Mouse (Mus musculus) C2C12 (cell line): ENCODE data around the gene Klhl22. TPM values are rescaled to one million over a fixed set of nuclear protein-coding genes. Genes with fewer than 3 reads are reported as not detected.

Experiments
- H3K27me3 ChIP-seq: one replicate; pipeline ENCODE4 v1.6.1; 2011; ENCODE audit not compliant: control insufficient read depth, insufficient read depth, insufficient read length
- H3K36me3 ChIP-seq: one replicate; pipeline ENCODE4 v1.6.1; 2011; ENCODE audit not compliant: control insufficient read depth, insufficient read depth
- H3K4me3 ChIP-seq: one replicate; pipeline ENCODE4 v1.5.1; 2011; ENCODE audit warnings: mild to moderate bottlenecking, control low read depth; ENCODE audit not compliant: poor library complexity, insufficient read depth, severe bottlenecking
- H3K79me2 ChIP-seq: one replicate; pipeline ENCODE4 v1.6.1; 2011; ENCODE audit not compliant: control insufficient read depth, insufficient read depth
- H3K79me3 ChIP-seq: one replicate; pipeline ENCODE4 v1.6.1; 2011; ENCODE audit warnings: low read depth, control low read depth
- H3ac ChIP-seq: one replicate; pipeline ENCODE3; 2011; ENCODE audit warnings: low read depth; ENCODE audit not compliant: control insufficient read depth, insufficient read length
- CEBPB ChIP-seq: IDR thresholded peaks from one replicate; pipeline ENCODE4 v1.6.1; 2011; ENCODE audit warnings: low read depth, mild to moderate bottlenecking, control low read depth, moderate library complexity
- CTCF ChIP-seq: IDR thresholded peaks from one replicate; pipeline ENCODE4 v1.5.1; 2011; ENCODE audit not compliant: control insufficient read depth, insufficient read depth, insufficient read length
- FOSL1 ChIP-seq: IDR thresholded peaks from one replicate; pipeline ENCODE4 v1.8.0; 2011; ENCODE audit warnings: mild to moderate bottlenecking, low read length; ENCODE audit not compliant: poor library complexity, insufficient read depth, severe bottlenecking
- MAX ChIP-seq: IDR thresholded peaks from one replicate; pipeline ENCODE4 v1.6.1; 2011; ENCODE audit warnings: mild to moderate bottlenecking, control low read depth
- MYOD1 ChIP-seq: IDR thresholded peaks from one replicate; pipeline ENCODE4 v1.6.1; 2011; ENCODE audit warnings: low read depth; ENCODE audit not compliant: control insufficient read depth, insufficient read length
- MYOG ChIP-seq: IDR thresholded peaks from one replicate; pipeline ENCODE4 v1.6.1; 2011; ENCODE audit not compliant: control insufficient read depth, insufficient read length; ENCODE audit errors: extremely low read depth
- USF1 ChIP-seq: IDR thresholded peaks from one replicate; pipeline ENCODE4 v1.6.1; 2011; ENCODE audit warnings: low read depth, mild to moderate bottlenecking, control low read depth, moderate library complexity
- polyA plus RNA-seq: library from polyadenylated mRNA; unstranded; fragments of >200 nt; fragmentation: generic; extraction: Trizol; gene quantifications from one replicate; pipeline ENCODE4 v1.2.1, GENCODE M21; 2012; ENCODE audit warnings: missing spikeins

The Klhl22 gene
- polyA plus RNA-seq, 1 experiment = 83.6 TPM

DNA sequence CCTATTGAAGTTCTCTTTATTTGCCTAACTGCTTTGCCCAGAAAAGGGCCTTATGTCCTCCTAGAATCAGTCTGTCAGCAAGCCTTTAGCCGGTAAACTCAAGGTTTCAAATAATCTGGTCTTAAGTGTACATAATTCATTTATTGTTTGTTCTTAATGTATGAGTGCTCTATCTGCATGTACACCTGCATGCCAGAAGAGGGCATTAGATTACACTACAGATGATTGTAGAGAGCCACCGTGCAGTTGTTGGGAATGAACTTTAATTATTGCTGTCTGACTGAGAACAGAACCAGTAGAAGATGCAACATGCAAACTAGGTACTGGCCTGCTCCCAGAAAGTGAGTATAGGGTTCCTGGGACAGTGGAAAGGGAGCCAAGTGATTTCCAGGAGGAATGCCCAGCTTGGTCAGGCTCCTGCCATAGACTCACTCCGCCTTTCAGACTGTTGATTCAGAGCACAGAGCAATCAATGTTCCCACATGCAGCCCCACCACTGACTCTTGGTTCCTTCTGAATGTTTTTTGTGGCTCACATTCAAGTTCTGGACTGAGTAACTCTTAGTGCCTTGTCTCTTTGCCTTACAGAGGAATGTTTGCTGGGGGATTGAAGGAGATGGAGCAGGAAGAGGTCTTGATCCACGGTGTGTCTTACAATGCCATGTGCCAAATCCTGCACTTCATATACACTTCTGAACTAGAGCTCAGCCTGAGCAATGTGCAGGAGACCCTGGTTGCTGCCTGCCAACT, 11.9 kb downstream of the Klhl22 start:
- H3K79me3 ChIP-seq = no peaks in the 10 kb centered on the region
- no peaks in the 10 kb centered on the region for H3K79me2 ChIP-seq
- peaks cover 4% of the 10 kb centered on the region for H3K36me3 ChIP-seq
- no peak overlapping the region for H3ac ChIP-seq
- H3K27me3 ChIP-seq = no peaks in the 10 kb centered on the region
- TF ChIP-seq CTCF = peak; percentile 1
- no peak for TF ChIP-seq MYOD1
- H3K4me3 ChIP-seq = no peak overlapping the region

DNA sequence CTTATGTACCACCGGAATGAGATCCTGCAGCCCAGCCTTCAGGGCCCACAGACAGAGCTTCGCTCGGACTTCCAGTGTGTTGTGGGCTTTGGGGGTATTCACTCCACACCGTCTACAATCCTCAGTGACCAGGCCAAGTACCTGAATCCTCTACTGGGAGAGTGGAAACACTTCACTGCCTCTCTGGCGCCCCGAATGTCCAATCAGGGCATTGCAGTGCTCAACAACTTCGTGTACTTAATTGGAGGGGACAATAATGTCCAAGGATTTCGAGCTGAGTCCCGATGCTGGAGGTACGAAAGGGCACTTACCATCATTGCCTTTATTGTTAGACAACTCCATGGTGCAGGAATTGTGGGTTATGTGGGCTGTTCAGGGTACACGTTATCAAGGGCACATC, 17.4 kb downstream of the Klhl22 start:
- Histone ChIP-seq H3K4me3 (no peak overlapping the region), H3K27me3 (no peaks in the 10 kb centered on the region), H3ac (no peak overlapping the region), H3K79me3 (no peaks in the 10 kb centered on the region), H3K79me2 (no peaks in the 10 kb centered on the region), H3K36me3 (peaks cover 4% of the 10 kb centered on the region)
- no peak for TF ChIP-seq MYOG
- peak; percentile 10 for TF ChIP-seq CTCF
- TF ChIP-seq FOSL1 = no peak
- TF ChIP-seq MYOD1 = no peak

DNA sequence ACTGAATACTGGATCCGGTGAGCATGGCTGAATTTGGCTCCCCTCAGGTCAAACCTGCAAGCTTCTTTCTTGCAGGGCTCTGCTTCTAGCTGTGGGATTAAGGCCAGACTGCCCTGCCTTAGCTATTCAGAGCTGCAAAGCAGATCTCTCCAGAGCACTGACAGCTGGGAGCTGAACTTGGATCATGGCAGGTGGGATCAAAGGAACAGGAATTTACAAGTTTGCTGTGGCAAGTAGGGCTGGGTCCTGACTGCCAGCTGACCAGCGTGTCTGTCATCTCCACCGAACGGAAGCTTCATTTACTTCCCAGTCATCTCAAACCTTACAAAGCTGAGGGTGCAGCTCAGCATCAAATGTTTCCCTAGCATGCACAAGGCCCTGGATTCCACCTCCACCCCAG, 18.8 kb downstream of the Klhl22 start:
- Histone ChIP-seq H3K27me3 (no peaks in the 10 kb centered on the region), H3K79me3 (no peaks in the 10 kb centered on the region), H3K4me3 (no peak overlapping the region), H3ac (no peak overlapping the region), H3K79me2 (no peaks in the 10 kb centered on the region), H3K36me3 (peaks cover 6% of the 10 kb centered on the region)
- TF ChIP-seq USF1 = no peak
- no peak for TF ChIP-seq FOSL1
- no peak for TF ChIP-seq MAX
- no peak for TF ChIP-seq MYOD1
- TF ChIP-seq CEBPB = no peak
- no peak for TF ChIP-seq MYOG
- no peak for TF ChIP-seq CTCF

DNA sequence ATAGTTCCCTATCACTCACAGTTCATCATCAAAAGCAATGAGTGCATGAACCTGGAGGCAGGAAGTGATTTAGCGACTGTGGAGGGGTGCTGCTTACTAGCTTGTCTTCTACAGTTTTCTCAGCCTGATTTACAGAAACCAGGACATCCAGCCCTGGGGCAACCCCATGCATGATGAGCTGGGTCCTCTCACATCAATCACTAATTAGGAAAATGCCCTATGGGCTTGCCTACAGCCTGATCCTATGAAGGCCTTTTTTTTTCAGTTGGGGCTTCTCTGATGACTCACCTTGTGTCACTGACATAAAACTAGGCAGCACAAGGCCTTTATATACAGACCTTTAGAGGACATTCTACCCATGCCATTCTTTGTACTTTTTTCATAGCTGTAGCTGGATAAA, 20.3 kb downstream of the Klhl22 start:
- Histone ChIP-seq H3ac (no peak overlapping the region), H3K79me2 (no peaks in the 10 kb centered on the region), H3K27me3 (no peaks in the 10 kb centered on the region), H3K4me3 (no peak overlapping the region), H3K36me3 (peaks cover 6% of the 10 kb centered on the region), H3K79me3 (no peaks in the 10 kb centered on the region)
- no peak for TF ChIP-seq MYOD1
- TF ChIP-seq MAX = no peak
- TF ChIP-seq MYOG = no peak
- TF ChIP-seq USF1 = no peak

DNA sequence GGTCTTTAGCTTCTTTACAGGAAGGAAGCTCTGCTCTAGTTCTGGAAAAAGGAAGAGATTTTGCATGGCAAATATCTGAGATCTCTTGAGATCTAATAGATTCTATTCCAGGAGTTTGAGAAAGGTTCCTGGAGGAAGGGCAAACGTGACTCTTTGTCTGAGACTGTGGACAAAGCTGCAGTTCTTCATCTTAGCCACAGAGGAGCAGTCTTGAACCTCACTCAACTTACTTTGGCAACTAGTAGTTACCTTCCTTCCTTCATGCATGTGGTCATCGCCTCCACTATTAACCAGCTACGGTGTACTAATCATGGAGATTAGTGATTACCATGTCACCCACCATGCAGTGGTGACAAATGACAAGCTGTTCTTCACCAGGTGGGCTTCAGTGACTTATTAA, 25.9 kb downstream of the Klhl22 start:
- Histone ChIP-seq H3K79me3 (no peaks in the 10 kb centered on the region), H3K27me3 (no peaks in the 10 kb centered on the region), H3K4me3 (no peak overlapping the region), H3ac (no peak overlapping the region), H3K36me3 (peaks cover 18% of the 10 kb centered on the region), H3K79me2 (no peaks in the 10 kb centered on the region)
- TF ChIP-seq CTCF (no peak), FOSL1 (no peak), MYOG (no peak), CEBPB (no peak), MAX (no peak), MYOD1 (no peak), USF1 (no peak)

DNA sequence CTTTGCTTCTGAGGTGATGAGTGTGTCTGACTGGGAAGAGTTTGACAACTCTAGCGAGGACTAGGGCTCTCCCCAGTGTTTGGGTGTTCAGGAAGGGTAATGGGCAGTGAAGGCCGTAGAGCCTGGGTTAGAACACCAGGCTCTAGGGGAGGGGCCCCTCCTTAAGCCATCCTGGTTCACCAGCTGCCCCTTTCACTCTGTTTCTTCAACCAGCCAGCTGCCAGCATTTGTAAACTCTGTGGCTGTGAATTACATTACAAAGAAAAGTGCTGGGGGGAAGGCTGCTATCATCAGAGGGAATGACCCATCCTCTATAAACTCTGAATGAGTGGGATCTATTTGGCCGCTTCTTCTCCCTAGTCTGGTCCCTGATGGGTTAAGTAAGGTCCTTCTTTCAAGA, 33.3 kb downstream of the Klhl22 start:
- Histone ChIP-seq H3K27me3 (no peaks in the 10 kb centered on the region), H3K79me3 (peaks cover under 1% of the 10 kb centered on the region), H3K36me3 (peaks cover 16% of the 10 kb centered on the region), H3ac (no peak overlapping the region), H3K4me3 (no peak overlapping the region), H3K79me2 (peaks cover 3% of the 10 kb centered on the region)
- TF ChIP-seq CTCF (no peak), MAX (no peak), FOSL1 (no peak), USF1 (no peak), CEBPB (no peak), MYOG (no peak), MYOD1 (no peak)
